Mouse (Mus musculus) embryonic facial prominence, embryonic 11.5 days (tissue): ENCODE measurements at regions not wholly inside any gene's neighbourhood (a gene's known extent, or its start where the extent isn't known, plus 50 kb on each side); places are given as distances from the start of the nearest gene placed in this dataset.

ENCODE experiments used
- ATAC-seq: fragments of 200-750 bp; cut with Nextera tagmentation; replicated peaks from 2 replicates; pipeline ENCODE4 v1.8.0; 2017; ENCODE audit warnings: low read depth; ENCODE audit not compliant: insufficient number of reproducible peaks, low FRiP score, low TSS enrichment
- DNase-seq: peaks from one replicate; pipeline ENCODE4 v3.0.0-alpha.2; 2015; ENCODE audit warnings: low spot score
- H3K27ac ChIP-seq: fragments of 300-500 bp; sonication (generic); replicated peaks from 2 replicates; pipeline ENCODE4 v1.5.1; 2014; ENCODE audit warnings: mild to moderate bottlenecking, low read depth, low read length, control low read depth
- H3K27me3 ChIP-seq: fragments of 300-500 bp; sonication (generic); 2 replicates; pipeline ENCODE4 v1.6.1; 2014; ENCODE audit warnings: mild to moderate bottlenecking, low read length, moderate library complexity, mixed read lengths; ENCODE audit not compliant: control insufficient read depth, insufficient read depth
- H3K36me3 ChIP-seq: fragments of 300-500 bp; sonication (generic); replicated peaks from 2 replicates; pipeline ENCODE4 v1.6.1; 2014; ENCODE audit warnings: low read depth, mild to moderate bottlenecking, low read length, moderate library complexity, mixed read lengths; ENCODE audit not compliant: control insufficient read depth, insufficient read depth
- H3K4me1 ChIP-seq: fragments of 300-500 bp; sonication (generic); 2 replicates; pipeline ENCODE4 v1.6.1; 2014; ENCODE audit warnings: low read length, mixed read lengths; ENCODE audit not compliant: control insufficient read depth, insufficient read depth
- H3K4me2 ChIP-seq: fragments of 300-500 bp; sonication (generic); 2 replicates; pipeline ENCODE4 v1.6.1; 2014; ENCODE audit warnings: low read depth, mild to moderate bottlenecking, control low read depth, low read length, moderate library complexity
- H3K4me3 ChIP-seq: fragments of 300-500 bp; sonication (generic); 2 replicates; pipeline ENCODE4 v1.5.1; 2014; ENCODE audit warnings: low read depth, low read length, control low read depth
- H3K9ac ChIP-seq: fragments of 300-500 bp; sonication (generic); replicated peaks from 2 replicates; pipeline ENCODE4 v1.6.1; 2014; ENCODE audit warnings: mild to moderate bottlenecking, control low read depth, low read length
- H3K9me3 ChIP-seq: fragments of 300-500 bp; sonication (generic); replicated peaks from 2 replicates; pipeline ENCODE4 v1.6.1; 2016; ENCODE audit warnings: mild to moderate bottlenecking, low read length, inconsistent platforms, mixed read lengths; ENCODE audit not compliant: control insufficient read depth
- WGBS: fragments of 180-500 bp; shearing (Covaris S2); extraction: QIAGEN DNeasy Blood & Tissue Kit; methylation state at CpG from one replicate; pipeline ENCODE4 v1.1.7; 2014; 5-methylcytosine and 5-hydroxymethylcytosine counted together

GRCm38 (mm10) chr12:35614885-35615284 lies 80.0 kb upstream of the Ahr start:
- no peak overlapping the region for H3K27ac ChIP-seq
- 78% methylated on average over 4 of the region's 4 CpGs for WGBS
- ATAC-seq: no peak
- no peak overlapping the region for H3K9ac ChIP-seq
- no peaks in the 10 kb centered on the region for H3K4me1 ChIP-seq
- no peak overlapping the region for H3K4me2 ChIP-seq
- no peaks in the 10 kb centered on the region for H3K27me3 ChIP-seq
- H3K36me3 ChIP-seq: no peaks in the 10 kb centered on the region
- no peak for DNase-seq
- no peaks in the 10 kb centered on the region for H3K9me3 ChIP-seq
- H3K4me3 ChIP-seq: no peak overlapping the region

DNA sequence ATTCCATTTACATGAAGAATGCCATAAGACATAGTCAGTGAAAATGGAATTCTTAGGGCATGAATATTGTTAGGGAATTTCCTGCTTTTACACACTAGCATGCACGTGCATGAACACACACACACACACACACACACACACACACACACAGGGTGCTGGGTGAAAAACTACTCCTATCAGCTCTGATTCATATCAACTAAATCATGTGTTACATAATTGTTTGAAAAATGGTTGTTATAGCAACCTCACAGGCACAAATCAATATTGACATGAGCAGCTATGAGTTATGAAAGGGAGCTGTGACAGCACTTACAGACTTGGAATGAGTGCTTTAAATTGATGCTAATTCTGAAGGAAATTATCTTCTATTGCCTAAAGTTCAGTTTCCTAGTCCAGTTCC lies 72.8 kb upstream of the Ahr start:
- DNase-seq: no peak
- Histone ChIP-seq H3K9me3 (no peaks in the 10 kb centered on the region), H3K27me3 (no peaks in the 10 kb centered on the region), H3K4me1 (no peaks in the 10 kb centered on the region), H3K4me3 (no peak overlapping the region), H3K4me2 (no peak overlapping the region), H3K9ac (no peak overlapping the region), H3K27ac (no peak overlapping the region), H3K36me3 (no peaks in the 10 kb centered on the region)
- ATAC-seq: no peak
- WGBS: 86% methylated on average over 1 of the region's 1 CpGs

- Histone ChIP-seq H3K27ac (no peak overlapping the region), H3K36me3 (no peaks in the 10 kb centered on the region), H3K4me3 (no peak overlapping the region), H3K4me1 (no peaks in the 10 kb centered on the region), H3K4me2 (no peak overlapping the region), H3K9me3 (no peaks in the 10 kb centered on the region), H3K27me3 (no peaks in the 10 kb centered on the region), H3K9ac (no peak overlapping the region)
- DNase-seq (no peak), ATAC-seq (no peak)
- WGBS: 96% methylated on average over 1 of the region's 1 CpGs
Measured at GRCm38 (mm10) chr12:35603742-35604141, 68.9 kb upstream of the Ahr start.

DNA sequence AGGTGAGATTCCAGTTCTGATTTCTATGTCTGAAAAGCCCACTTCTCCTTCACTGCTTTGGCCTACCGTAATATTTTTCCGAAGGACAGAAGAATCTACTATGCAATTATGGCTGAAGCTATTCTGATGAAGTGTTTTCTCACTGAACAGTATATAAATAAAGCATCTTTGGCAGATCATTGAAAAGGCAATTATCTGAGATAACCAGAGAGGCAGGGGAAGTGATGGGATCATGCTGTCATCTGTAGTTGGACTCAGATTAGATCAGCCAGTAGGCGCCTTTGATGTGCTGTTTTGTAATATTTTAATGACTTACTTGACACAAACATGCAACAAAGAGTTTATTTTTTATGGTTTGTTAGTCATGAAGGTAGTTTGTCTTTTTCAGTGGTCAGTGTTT lies 67.8 kb upstream of the Ahr start:
- no peaks in the 10 kb centered on the region for H3K36me3 ChIP-seq

DNA sequence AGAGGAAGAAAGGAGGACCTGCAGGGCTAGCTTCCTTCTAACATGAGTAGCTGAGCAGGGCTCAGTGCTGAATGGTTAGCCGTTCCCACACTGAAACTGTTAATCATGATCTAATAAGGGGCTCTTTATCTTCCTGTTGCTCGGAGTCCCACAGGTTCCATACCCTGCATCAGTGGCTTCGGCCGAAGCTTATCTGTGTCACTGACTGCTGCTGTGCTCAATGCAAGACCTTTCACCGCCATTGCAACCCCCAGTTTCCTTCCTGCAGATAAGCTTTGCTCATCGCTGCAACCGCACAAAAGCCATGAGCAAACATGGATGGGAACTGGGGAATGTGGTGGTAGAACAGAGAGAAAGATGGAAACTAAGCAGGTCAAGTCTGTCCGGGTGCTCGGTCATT lies 63.5 kb upstream of the Ahr start:
- H3K4me3 ChIP-seq: no peak overlapping the region
- H3K9ac ChIP-seq: no peak overlapping the region
- no peak overlapping the region for H3K27ac ChIP-seq
- no peak for DNase-seq
- no peaks in the 10 kb centered on the region for H3K4me1 ChIP-seq
- no peak for ATAC-seq
- no peaks in the 10 kb centered on the region for H3K27me3 ChIP-seq
- H3K4me2 ChIP-seq: no peak overlapping the region
- no peaks in the 10 kb centered on the region for H3K36me3 ChIP-seq
- no peaks in the 10 kb centered on the region for H3K9me3 ChIP-seq
- 87% methylated on average over 9 of the region's 9 CpGs for WGBS

More for the DNA sequence above, 67.8 kb upstream of the Ahr start:
- WGBS: 91% methylated on average over 3 of the region's 3 CpGs
- H3K9me3 ChIP-seq: no peaks in the 10 kb centered on the region
- H3K9ac ChIP-seq: no peak overlapping the region
- H3K27ac ChIP-seq: no peak overlapping the region
- H3K27me3 ChIP-seq: no peaks in the 10 kb centered on the region
- no peak overlapping the region for H3K4me3 ChIP-seq
- ATAC-seq (no peak), DNase-seq (no peak)
- H3K4me2 ChIP-seq: no peak overlapping the region
- H3K4me1 ChIP-seq: no peaks in the 10 kb centered on the region

GRCm38 (mm10) chr12:35592866-35593265 lies 58.0 kb upstream of the Ahr start:
- no peaks in the 10 kb centered on the region for H3K9me3 ChIP-seq
- no peaks in the 10 kb centered on the region for H3K4me1 ChIP-seq
- ATAC-seq (no peak), DNase-seq (no peak)
- no peaks in the 10 kb centered on the region for H3K27me3 ChIP-seq
- no peak overlapping the region for H3K27ac ChIP-seq
- 95% methylated on average over 3 of the region's 3 CpGs for WGBS
- H3K36me3 ChIP-seq: no peaks in the 10 kb centered on the region
- H3K9ac ChIP-seq: no peak overlapping the region
- H3K4me2 ChIP-seq: no peak overlapping the region
- H3K4me3 ChIP-seq: no peak overlapping the region
